Mouse (Mus musculus): ENCODE data around the gene Ncmap. TPM values are rescaled to one million over a fixed set of nuclear protein-coding genes. Genes with fewer than 3 reads are reported as not detected.

Ncmap gene
- polyA plus RNA-seq, 1 experiment from 2014 or later, result 1.6 TPM

DNA sequence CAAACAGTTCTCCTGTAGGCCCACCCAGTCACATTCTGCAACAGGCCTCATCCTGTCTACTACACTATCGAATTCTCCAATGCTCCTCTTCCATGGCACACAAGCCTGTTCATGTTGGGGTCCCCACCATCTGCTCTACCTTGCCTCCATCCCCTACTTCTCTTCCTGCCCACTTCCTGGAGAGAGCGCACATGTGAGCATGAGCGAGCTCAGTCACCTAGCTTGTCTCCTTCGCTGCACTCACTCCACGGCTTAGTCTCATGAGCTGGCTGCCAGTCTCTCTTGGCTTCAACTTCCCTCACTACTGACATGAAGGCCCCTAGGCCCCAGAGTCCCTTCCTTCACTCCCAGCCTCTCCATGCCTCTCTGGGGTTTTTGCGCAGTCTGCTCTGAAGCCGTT is 28.6 kb upstream of the Ncmap start:
- WGBS, result 94% methylated on average over 7 of the region's 7 CpGs
- H3K9me3 ChIP-seq, result no peaks in the 10 kb centered on the region
- H3K4me3 ChIP-seq, result no peak overlapping the region
- H3K27me3 ChIP-seq, result no peaks in the 10 kb centered on the region
- H3K9ac ChIP-seq, result no peak overlapping the region
- ATAC-seq (ENCODE audit: low read depth), result no peak
- H3K4me1 ChIP-seq (replicated peaks), result no peaks in the 10 kb centered on the region
- no peak overlapping the region for H3K27ac ChIP-seq (replicated peaks)
- H3K36me3 ChIP-seq, result peaks cover 25% of the 10 kb centered on the region
- no peak overlapping the region for H3K4me2 ChIP-seq

DNA sequence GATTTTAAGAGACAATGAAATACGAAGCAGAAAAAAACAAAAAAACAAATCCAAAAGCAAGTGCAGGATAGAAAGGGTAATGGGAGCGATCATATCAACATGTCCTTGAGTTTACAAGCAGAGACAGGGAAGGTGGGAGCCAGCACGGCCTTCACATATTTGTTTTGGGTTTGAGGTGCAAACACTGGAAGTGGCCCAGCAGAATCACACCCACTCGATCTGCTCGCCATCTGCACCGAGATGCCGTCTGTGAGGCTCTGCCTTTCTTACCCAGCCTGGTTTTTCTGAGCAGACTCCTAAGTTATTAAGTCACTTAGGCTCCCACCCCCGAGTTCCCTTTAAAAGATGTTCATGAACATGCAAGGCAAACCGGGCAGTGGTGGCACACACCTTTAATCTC is 27.6 kb upstream of the Ncmap start:
- peaks cover 29% of the 10 kb centered on the region for H3K36me3 ChIP-seq
- H3K4me2 ChIP-seq, result no peak overlapping the region
- H3K27ac ChIP-seq (replicated peaks), result no peak overlapping the region
- no peaks in the 10 kb centered on the region for H3K4me1 ChIP-seq (replicated peaks)
- H3K4me3 ChIP-seq, result no peak overlapping the region
- ATAC-seq (ENCODE audit: low read depth), result no peak
- WGBS, result 88% methylated on average over 9 of the region's 9 CpGs
- no peaks in the 10 kb centered on the region for H3K27me3 ChIP-seq
- no peak overlapping the region for H3K9ac ChIP-seq
- H3K9me3 ChIP-seq, result no peaks in the 10 kb centered on the region

DNA sequence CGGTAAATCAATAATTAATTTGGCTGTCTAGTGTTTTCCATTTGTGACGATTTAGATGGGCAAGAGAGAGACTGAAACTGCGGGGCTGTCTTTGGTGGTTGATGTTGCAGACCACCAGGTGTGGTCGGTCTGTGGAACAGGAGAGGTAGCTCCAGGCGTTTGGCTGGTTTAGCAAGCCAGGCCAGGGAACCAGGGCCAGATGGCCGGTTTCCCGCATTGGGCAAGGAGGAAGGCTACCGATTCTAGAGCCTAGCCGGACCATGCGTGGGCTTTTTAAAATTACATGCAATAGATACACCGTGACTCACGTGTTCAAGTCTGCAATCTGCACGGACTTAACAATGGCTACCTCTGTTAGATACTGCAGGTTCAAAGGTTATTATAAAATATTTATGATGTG is 22.9 kb upstream of the Ncmap start:
- Histone ChIP-seq H3K4me1 (replicated peaks) (no peaks in the 10 kb centered on the region), H3K36me3 (peaks cover 74% of the 10 kb centered on the region), H3K4me2 (no peak overlapping the region), H3K4me3 (no peak overlapping the region), H3K9ac (no peak overlapping the region), H3K9me3 (no peaks in the 10 kb centered on the region), H3K27ac (replicated peaks) (no peak overlapping the region), H3K27me3 (no peaks in the 10 kb centered on the region)
- ATAC-seq (ENCODE audit: low read depth), result no peak
- WGBS, result 89% methylated on average over 13 of the region's 13 CpGs

DNA sequence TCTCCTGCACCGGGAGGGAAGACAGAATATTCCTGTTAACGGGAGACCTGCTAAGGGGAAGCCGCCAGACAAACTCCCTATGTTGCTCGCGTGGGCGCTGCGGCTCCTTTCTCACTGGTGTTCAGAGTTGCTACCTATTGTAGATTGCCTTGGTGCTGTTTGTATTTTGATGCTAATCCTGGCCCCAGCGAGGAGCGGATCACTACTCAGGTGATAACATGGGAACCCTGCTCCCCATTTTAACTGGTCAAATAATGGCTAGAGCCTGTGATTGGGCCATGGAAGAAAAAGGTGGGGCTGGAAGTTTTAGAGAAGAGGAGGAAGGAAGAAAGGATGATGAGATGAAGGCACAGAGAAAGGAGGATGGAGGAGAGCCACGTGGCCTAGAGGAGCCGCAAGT is 22.4 kb upstream of the Ncmap start:
- no peak overlapping the region for H3K4me3 ChIP-seq
- 84% methylated on average over 11 of the region's 11 CpGs for WGBS
- H3K4me2 ChIP-seq, result no peak overlapping the region
- no peaks in the 10 kb centered on the region for H3K4me1 ChIP-seq (replicated peaks)
- no peaks in the 10 kb centered on the region for H3K27me3 ChIP-seq
- H3K36me3 ChIP-seq, result peaks cover 78% of the 10 kb centered on the region
- no peak for ATAC-seq (ENCODE audit: low read depth)
- no peak overlapping the region for H3K9ac ChIP-seq
- no peaks in the 10 kb centered on the region for H3K9me3 ChIP-seq
- H3K27ac ChIP-seq (replicated peaks), result no peak overlapping the region

DNA sequence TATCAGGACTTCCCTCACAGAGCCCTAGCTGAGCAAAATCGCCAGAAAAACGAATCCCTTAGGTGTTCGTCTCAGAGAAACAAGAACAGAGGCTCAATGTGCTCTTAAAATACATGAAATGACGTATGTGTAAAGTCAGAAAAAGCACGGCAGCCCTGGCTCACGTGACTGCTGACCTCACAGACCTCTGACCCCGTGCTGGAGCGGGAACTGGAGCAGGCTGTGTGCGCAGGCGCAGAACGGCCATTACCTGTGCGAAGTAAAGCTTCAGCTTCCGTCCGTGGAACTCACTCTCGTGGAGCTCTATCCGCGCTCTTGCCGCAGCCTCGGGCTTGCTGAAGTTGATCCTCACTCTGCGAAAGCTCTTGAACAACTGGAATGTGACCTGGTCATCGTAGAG is 22.0 kb upstream of the Ncmap start:
- H3K27me3 ChIP-seq, result no peaks in the 10 kb centered on the region
- ATAC-seq (ENCODE audit: low read depth), result no peak
- H3K36me3 ChIP-seq, result peaks cover 82% of the 10 kb centered on the region
- WGBS, result 84% methylated on average over 21 of the region's 21 CpGs
- no peaks in the 10 kb centered on the region for H3K9me3 ChIP-seq
- no peak overlapping the region for H3K27ac ChIP-seq (replicated peaks)
- H3K4me3 ChIP-seq, result no peak overlapping the region
- no peak overlapping the region for H3K4me2 ChIP-seq
- H3K9ac ChIP-seq, result no peak overlapping the region
- H3K4me1 ChIP-seq (replicated peaks), result no peaks in the 10 kb centered on the region

GRCm38 (mm10) chr4:135416367-135416766 is 18.3 kb upstream of the Ncmap start:
- Histone ChIP-seq H3K9ac (no peak overlapping the region), H3K27me3 (no peaks in the 10 kb centered on the region), H3K4me3 (no peak overlapping the region), H3K4me2 (no peak overlapping the region), H3K27ac (replicated peaks) (no peak overlapping the region), H3K4me1 (replicated peaks) (no peaks in the 10 kb centered on the region), H3K36me3 (peaks cover 68% of the 10 kb centered on the region), H3K9me3 (no peaks in the 10 kb centered on the region)
- ATAC-seq (ENCODE audit: low read depth), result no peak
- WGBS, result 93% methylated on average over 21 of the region's 21 CpGs

DNA sequence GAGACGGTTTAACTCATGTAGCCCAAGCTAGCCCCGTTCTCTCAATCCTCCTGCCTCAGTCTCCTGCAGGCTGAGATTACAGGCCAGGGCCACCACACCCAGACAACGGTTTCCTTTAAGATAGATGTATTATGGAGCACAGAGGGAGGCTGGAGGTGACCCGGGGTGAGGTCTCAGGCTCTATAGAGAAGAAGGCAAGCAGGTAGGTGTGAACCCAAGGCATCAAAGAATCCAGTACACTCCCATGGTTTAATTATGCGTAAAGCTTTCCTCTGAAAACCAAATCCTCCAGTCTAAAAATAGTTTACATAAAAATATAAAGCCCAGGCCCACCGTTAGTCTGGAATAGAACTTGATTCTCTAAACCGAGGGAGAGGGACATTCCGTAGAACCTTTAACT is 15.5 kb upstream of the Ncmap start:
- no peak overlapping the region for H3K4me3 ChIP-seq
- ATAC-seq (ENCODE audit: low read depth), result no peak
- whole genome bisulfite sequencing, result 84% methylated on average over 8 of the region's 8 CpGs
- H3K27me3 ChIP-seq, result no peaks in the 10 kb centered on the region
- no peaks in the 10 kb centered on the region for H3K4me1 ChIP-seq (replicated peaks)
- H3K9ac ChIP-seq, result no peak overlapping the region
- peaks cover 51% of the 10 kb centered on the region for H3K36me3 ChIP-seq
- H3K4me2 ChIP-seq, result no peak overlapping the region
- 0 out of 2 replicates have a peak, but pooled peaks cover 5% of the 10 kb centered on the region for H3K9me3 ChIP-seq
- H3K27ac ChIP-seq (replicated peaks), result no peak overlapping the region

GRCm38 (mm10) chr4:135411633-135412032 is 13.6 kb upstream of the Ncmap start:
- WGBS, result 39% methylated on average over 4 of the region's 4 CpGs
- H3K27me3 ChIP-seq, result no peaks in the 10 kb centered on the region
- 0 out of 2 replicates have a peak, but pooled peaks cover 5% of the 10 kb centered on the region for H3K9me3 ChIP-seq
- H3K4me2 ChIP-seq, result no peak overlapping the region
- H3K4me3 ChIP-seq, result no peak overlapping the region
- H3K27ac ChIP-seq (replicated peaks), result no peak overlapping the region
- H3K9ac ChIP-seq, result no peak overlapping the region
- H3K4me1 ChIP-seq (replicated peaks), result no peaks in the 10 kb centered on the region
- H3K36me3 ChIP-seq, result peaks cover 32% of the 10 kb centered on the region
- no peak for ATAC-seq (ENCODE audit: low read depth)

GRCm38 (mm10) chr4:135406180-135406579 is 8.2 kb upstream of the Ncmap start:
- H3K4me3 ChIP-seq, result no peak overlapping the region
- no peak overlapping the region for H3K27ac ChIP-seq (replicated peaks)
- H3K4me1 ChIP-seq (replicated peaks), result no peaks in the 10 kb centered on the region
- 0 out of 2 replicates have a peak, but pooled peaks cover 4% of the 10 kb centered on the region for H3K36me3 ChIP-seq
- no peak overlapping the region for H3K4me2 ChIP-seq
- 55% methylated on average over 5 of the region's 5 CpGs for WGBS
- 0 out of 2 replicates have a peak, but pooled peaks cover 5% of the 10 kb centered on the region for H3K9me3 ChIP-seq
- no peak for ATAC-seq (ENCODE audit: low read depth)
- H3K27me3 ChIP-seq, result no peaks in the 10 kb centered on the region
- no peak overlapping the region for H3K9ac ChIP-seq

- no peak overlapping the region for H3K9ac ChIP-seq
- no peak overlapping the region for H3K4me3 ChIP-seq
- H3K27ac ChIP-seq (replicated peaks), result no peak overlapping the region
- no peak for ATAC-seq (ENCODE audit: low read depth)
- 85% methylated on average over 2 of the region's 2 CpGs for WGBS
- no peak overlapping the region for H3K4me2 ChIP-seq
- no peaks in the 10 kb centered on the region for H3K36me3 ChIP-seq
- no peaks in the 10 kb centered on the region for H3K4me1 ChIP-seq (replicated peaks)
- 0 out of 2 replicates have a peak, but pooled peaks cover 1% of the 10 kb centered on the region for H3K9me3 ChIP-seq
- H3K27me3 ChIP-seq, result peaks cover 10% of the 10 kb centered on the region; the same call in 1 of the 2 replicates
Observed at GRCm38 (mm10) chr4:135404916-135405315, 6.9 kb upstream of the Ncmap start.

GRCm38 (mm10) chr4:135404048-135404447 is 6.0 kb upstream of the Ncmap start:
- Histone ChIP-seq H3K4me1 (replicated peaks) (no peaks in the 10 kb centered on the region), H3K27ac (replicated peaks) (no peak overlapping the region), H3K27me3 (peaks cover 19% of the 10 kb centered on the region), H3K9me3 (no peaks in the 10 kb centered on the region), H3K4me2 (no peak overlapping the region), H3K4me3 (no peak overlapping the region), H3K9ac (no peak overlapping the region), H3K36me3 (no peaks in the 10 kb centered on the region)
- 77% methylated on average over 10 of the region's 10 CpGs for WGBS
- no peak for ATAC-seq (ENCODE audit: low read depth)

DNA sequence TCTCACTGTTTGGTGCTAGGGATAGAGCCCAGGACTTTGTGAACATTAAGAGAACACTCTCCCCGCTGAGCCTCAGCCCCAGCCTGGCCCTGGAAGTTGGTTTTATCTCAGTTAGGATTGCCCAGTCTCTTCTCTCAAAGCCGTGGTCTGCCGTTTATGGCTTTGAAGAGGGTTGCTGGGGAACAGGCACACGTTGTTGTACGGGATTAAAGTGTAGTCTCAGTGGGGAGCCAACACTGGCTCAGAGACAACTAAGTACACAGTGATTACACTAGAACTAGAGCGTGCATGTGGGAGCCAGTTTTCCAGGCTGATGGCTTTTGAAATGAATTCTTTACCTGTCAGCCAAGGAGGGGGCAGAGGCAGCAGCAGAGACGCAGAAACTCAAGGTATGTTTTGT is 3.9 kb upstream of the Ncmap start:
- Histone ChIP-seq H3K36me3 (no peaks in the 10 kb centered on the region), H3K9ac (no peak overlapping the region), H3K27me3 (peaks cover 40% of the 10 kb centered on the region), H3K4me2 (no peak overlapping the region), H3K9me3 (no peaks in the 10 kb centered on the region), H3K4me1 (replicated peaks) (peaks cover 12% of the 10 kb centered on the region), H3K27ac (replicated peaks) (no peak overlapping the region), H3K4me3 (no peak overlapping the region)
- ATAC-seq (ENCODE audit: low read depth), result no peak
- WGBS, result 19% methylated on average over 7 of the region's 7 CpGs

GRCm38 (mm10) chr4:135397551-135397950 is 476 bp downstream of the Ncmap start:
- Histone ChIP-seq H3K27ac (replicated peaks) (no peak overlapping the region), H3K4me1 (replicated peaks) (peaks cover 12% of the 10 kb centered on the region), H3K9ac (peak overlapping the region; percentile 55; the same call in 1 of the 2 replicates), H3K27me3 (peaks cover 62% of the 10 kb centered on the region), H3K4me2 (peak overlapping the region; percentile 60), H3K36me3 (no peaks in the 10 kb centered on the region), H3K4me3 (peak overlapping the region; percentile 36), H3K9me3 (no peaks in the 10 kb centered on the region)
- ATAC-seq (ENCODE audit: low read depth), result no peak
- WGBS, result 3% methylated on average over 16 of the region's 16 CpGs

All from neural tube, embryonic 13.5 days (tissue).